Mouse (Mus musculus): Measurements from ENCODE around the gene Rad17.
A peak's percentile ranks its signal among the peaks of the same experiment; 100 is the strongest.

The Rad17 gene

GRCm38 (mm10) chr13:100612903-100613302 lies 37.9 kb downstream of the Rad17 start:
- DNase-seq: peak; percentile 12

GRCm38 (mm10) chr13:100612251-100612650 lies 38.6 kb downstream of the Rad17 start:
- no peak for DNase-seq

- no peak for DNase-seq
Measured at GRCm38 (mm10) chr13:100611266-100611665, 39.6 kb downstream of the Rad17 start.

GRCm38 (mm10) chr13:100607756-100608155 lies 43.1 kb downstream of the Rad17 start:
- DNase-seq: no peak

- DNase-seq: no peak
Measured at GRCm38 (mm10) chr13:100605845-100606244, 45.0 kb downstream of the Rad17 start.

- DNase-seq: no peak
Measured at GRCm38 (mm10) chr13:100603738-100604095, 47.1 kb downstream of the Rad17 start.

GRCm38 (mm10) chr13:100603031-100603737 lies 47.7 kb downstream of the Rad17 start:
- no peak for DNase-seq

- no peak for DNase-seq
Measured at GRCm38 (mm10) chr13:100602239-100602902, 48.5 kb downstream of the Rad17 start.

- DNase-seq: no peak
Measured at GRCm38 (mm10) chr13:100601034-100601433, 49.8 kb downstream of the Rad17 start.

GRCm38 (mm10) chr13:100600317-100600716 lies 50.5 kb downstream of the Rad17 start:
- DNase-seq: no peak

- DNase-seq: no peak
Measured at GRCm38 (mm10) chr13:100597284-100597683, 53.6 kb downstream of the Rad17 start.

- DNase-seq: no peak
Measured at GRCm38 (mm10) chr13:100595552-100595885, 55.3 kb downstream of the Rad17 start.

GRCm38 (mm10) chr13:100594838-100595551 lies 55.9 kb downstream of the Rad17 start:
- DNase-seq: no peak

GRCm38 (mm10) chr13:100594041-100594792 lies 56.6 kb downstream of the Rad17 start:
- DNase-seq: peak; percentile 76

GRCm38 (mm10) chr13:100588646-100589045 lies 62.2 kb downstream of the Rad17 start:
- peak; percentile 10 for DNase-seq

- no peak for DNase-seq
Measured at GRCm38 (mm10) chr13:100582144-100582543, 68.7 kb downstream of the Rad17 start.

GRCm38 (mm10) chr13:100581701-100582100 lies 69.2 kb downstream of the Rad17 start:
- peak; percentile 17 for DNase-seq

GRCm38 (mm10) chr13:100579951-100580350 lies 70.9 kb downstream of the Rad17 start:
- DNase-seq: no peak

- DNase-seq: no peak
Measured at GRCm38 (mm10) chr13:100579220-100579619, 71.6 kb downstream of the Rad17 start.

- no peak for DNase-seq
Measured at GRCm38 (mm10) chr13:100575950-100576349, 74.9 kb downstream of the Rad17 start.

GRCm38 (mm10) chr13:100570713-100571112 lies 80.1 kb downstream of the Rad17 start:
- DNase-seq: no peak

- DNase-seq: no peak
Measured at GRCm38 (mm10) chr13:100568359-100568758, 82.5 kb downstream of the Rad17 start.
